ENCODE assay signal across 8 mouse cellular contexts in the genomic region with DNA sequence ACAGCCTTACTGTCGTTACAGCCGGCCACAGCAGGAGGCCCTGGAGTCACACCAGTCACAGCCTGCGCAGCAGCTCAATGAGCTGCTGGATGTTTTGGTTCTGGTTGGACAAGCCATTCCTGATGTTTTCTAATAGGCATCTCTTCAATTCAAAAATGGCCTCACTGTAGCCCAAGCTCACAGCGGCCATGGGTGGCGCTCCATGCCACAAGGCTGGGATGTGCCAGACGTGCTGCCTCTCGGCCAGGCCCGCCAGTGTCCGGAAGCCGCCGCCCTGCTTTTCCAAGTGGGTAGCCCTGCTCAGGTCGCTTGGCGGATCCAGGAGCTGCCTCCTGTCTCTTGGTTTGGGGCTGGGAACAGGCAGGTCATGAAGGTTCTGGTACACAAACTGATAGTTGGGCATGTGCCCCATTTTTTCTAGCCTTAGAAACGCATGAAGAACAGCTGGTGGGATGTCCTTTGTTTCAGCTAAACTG. TPM values are rescaled to one million over a fixed set of nuclear protein-coding genes. Genes with fewer than 3 reads are reported as not detected.
DNase-seq lines count a peak whose midpoint lies in the region; ATAC-seq lines count a peak whose summit lies in the region.

A gene (minus strand): TSS at position 51 of the 476 bp plus-strand sequence.

- no peak for DNase-seq in layer of hippocampus, adult 8-10 months (ENCODE audit: low spot score in 2 of 2)
- DNase-seq in layer of hippocampus, adult 11-12 months (ENCODE audit: low spot score) = no peak
- no peak for DNase-seq in adrenal gland, postnatal 36 days
- no peak for DNase-seq in gastrocnemius, postnatal 25 days
- no peak for DNase-seq in retina, embryonic 14.5 days (ENCODE audit: low spot score)
- DNase-seq in frontal cortex, postnatal 10 days (ENCODE audit: low spot score in 2 of 2) = no peak

- ATAC-seq in inflammation-experienced regulatory T-cells, adult 6 months = no peak
- no peak for ATAC-seq in megakaryocyte, adult 5-6 weeks (ENCODE audit: poor library complexity, severe bottlenecking)

RNA-seq across cellular contexts. Expression of the gene that starts here (rescaled TPM):
- 10 to 100 TPM; 52.7 to 65.7 (median 61.7) TPM for total RNA-seq in layer of hippocampus, adult 8-10 months (2022)
- 100 to 1,000 TPM; 117 to 202 TPM for total RNA-seq in adrenal gland, postnatal 36 days (2021)
- total RNA-seq in gastrocnemius, postnatal 25 days (2021) = 10 to 100 TPM; 89.1 to 96.9 TPM
- polyA plus RNA-seq in inflammation-experienced regulatory T-cells, adult 6 months (2017; shearing (Covaris generic)) = 10 to 100 TPM; 32.6 to 72.2 (median 48.1) TPM
- total RNA-seq in megakaryocyte, adult 5-6 weeks (2015) = 67.4 and 74.1 TPM in 2 replicates
- 30.7 and 41.2 TPM in 2 replicates for total RNA-seq in megakaryocyte, adult 5-6 weeks (2017)
